Mouse (Mus musculus) small intestine, adult 2 months (tissue): ENCODE results near the gene Abraxas2. TPM values are rescaled to one million over a fixed set of nuclear protein-coding genes. Genes with fewer than 3 reads are reported as not detected.

Source experiments
- H3K27ac ChIP-seq: fragments of 200-500 bp; 2 replicates; pipeline ENCODE4 v1.5.1; 2012; ENCODE audit warnings: low read depth, low read length, control low read depth, inconsistent platforms; ENCODE audit not compliant: insufficient read depth
- H3K27me3 ChIP-seq: fragments of 200-500 bp; 2 replicates; pipeline ENCODE4 v1.6.1; 2012; ENCODE audit warnings: mild to moderate bottlenecking, moderate library complexity, low read length, inconsistent platforms; ENCODE audit not compliant: control insufficient read depth, insufficient read depth
- H3K36me3 ChIP-seq: fragments of 200-500 bp; 2 replicates; pipeline ENCODE4 v1.6.1; 2012; ENCODE audit warnings: mild to moderate bottlenecking, low read length, control low read depth, inconsistent platforms; ENCODE audit not compliant: control insufficient read depth, insufficient read depth
- H3K4me1 ChIP-seq: fragments of 200-500 bp; 2 replicates; pipeline ENCODE4 v1.6.1; 2012; ENCODE audit warnings: low read length, inconsistent platforms, mixed read lengths; ENCODE audit not compliant: control insufficient read depth, insufficient read depth, insufficient read length
- H3K4me3 ChIP-seq: fragments of 200-500 bp; 2 replicates; pipeline ENCODE4 v1.5.1; 2012; ENCODE audit warnings: low read depth, mild to moderate bottlenecking, control low read depth, inconsistent platforms, low read length, moderate library complexity
- CTCF ChIP-seq: fragments of 200-500 bp; IDR thresholded peaks from 2 replicates; pipeline ENCODE4 v1.5.1; 2012; ENCODE audit warnings: low read depth, mild to moderate bottlenecking, control low read depth, inconsistent platforms, low read length, moderate library complexity, mixed read lengths; ENCODE audit not compliant: insufficient replicate concordance, insufficient read length; ENCODE audit errors: extremely low read depth
- POLR2A ChIP-seq: fragments of 200-500 bp; IDR thresholded peaks from 2 replicates; pipeline ENCODE4 v1.6.1; 2012; ENCODE audit warnings: low read depth, mild to moderate bottlenecking, control low read depth, inconsistent platforms, low read length, moderate library complexity
- WGBS: fragments of 180-500 bp; shearing (Covaris S2); methylation state at CpG from one replicate; pipeline ENCODE4 v1.1.7; 2018; 5-methylcytosine and 5-hydroxymethylcytosine counted together
- polyA plus RNA-seq: library from polyadenylated mRNA; depleted of rRNA; stranded (reverse); fragments of >200 nt; gene quantifications from 2 replicates; pipeline ENCODE4 v1.2.3, GENCODE M21; 2012

Abraxas2 gene
- polyA plus RNA-seq, 1 experiment, result 6.2 TPM

GRCm38 (mm10) chr7:132882343-132882742 lies 23.3 kb downstream of the Abraxas2 start:
- Histone ChIP-seq H3K27me3 (no peaks in the 10 kb centered on the region), H3K4me1 (no peaks in the 10 kb centered on the region), H3K27ac (no peak overlapping the region), H3K36me3 (peaks cover 57% of the 10 kb centered on the region), H3K4me3 (no peak overlapping the region)
- TF ChIP-seq POLR2A (no peak), CTCF (no peak)
- 62% methylated on average over 2 of the region's 2 CpGs for WGBS

DNA sequence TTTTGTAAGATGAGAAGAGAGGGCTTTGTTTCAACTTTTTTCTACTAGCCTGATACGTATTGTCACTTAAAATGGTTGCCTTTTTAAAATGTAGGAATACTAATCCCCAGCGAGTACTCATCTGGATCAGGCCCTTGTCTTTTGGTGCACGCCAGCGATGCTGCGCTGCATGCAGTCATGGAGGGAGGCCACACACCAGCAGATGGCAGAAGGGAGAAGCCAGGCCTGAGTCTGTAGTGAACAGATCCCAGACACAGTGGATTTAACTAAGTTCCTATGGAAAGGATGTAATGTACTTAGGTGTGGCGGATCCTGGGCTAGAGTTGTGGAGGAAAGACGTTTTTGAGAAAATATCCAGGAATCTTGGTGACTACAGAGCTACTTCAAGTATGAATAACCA lies 25.0 kb downstream of the Abraxas2 start:
- Histone ChIP-seq H3K36me3 (peaks cover 43% of the 10 kb centered on the region), H3K27me3 (no peaks in the 10 kb centered on the region), H3K4me1 (no peaks in the 10 kb centered on the region), H3K4me3 (no peak overlapping the region), H3K27ac (no peak overlapping the region)
- TF ChIP-seq POLR2A (no peak), CTCF (0 out of 2 replicates have a peak, but pooled peaks have one; percentile 12)
- WGBS, result 95% methylated on average over 7 of the region's 7 CpGs

GRCm38 (mm10) chr7:132887019-132887804 lies 28.2 kb downstream of the Abraxas2 start:
- no peak for TF ChIP-seq CTCF
- H3K27ac ChIP-seq, result no peak overlapping the region
- peaks cover 20% of the 10 kb centered on the region for H3K36me3 ChIP-seq
- no peaks in the 10 kb centered on the region for H3K4me1 ChIP-seq
- H3K27me3 ChIP-seq, result no peaks in the 10 kb centered on the region
- H3K4me3 ChIP-seq, result no peak overlapping the region
- WGBS, result 61% methylated on average over 7 of the region's 7 CpGs

GRCm38 (mm10) chr7:132888052-132888451 lies 29.0 kb downstream of the Abraxas2 start:
- TF ChIP-seq CTCF (no peak), POLR2A (no peak)
- WGBS, result 29% methylated on average over 3 of the region's 3 CpGs
- Histone ChIP-seq H3K27me3 (no peaks in the 10 kb centered on the region), H3K36me3 (peaks cover 16% of the 10 kb centered on the region), H3K27ac (no peak overlapping the region), H3K4me1 (no peaks in the 10 kb centered on the region), H3K4me3 (no peak overlapping the region)

- H3K36me3 ChIP-seq, result peaks cover 9% of the 10 kb centered on the region
- no peak overlapping the region for H3K4me3 ChIP-seq
- H3K4me1 ChIP-seq, result no peaks in the 10 kb centered on the region
- H3K27me3 ChIP-seq, result no peaks in the 10 kb centered on the region
- no peak overlapping the region for H3K27ac ChIP-seq
- 67% methylated on average over 4 of the region's 4 CpGs for WGBS
- no peak for TF ChIP-seq POLR2A
Observed at GRCm38 (mm10) chr7:132888518-132889249, 29.7 kb downstream of the Abraxas2 start.

DNA sequence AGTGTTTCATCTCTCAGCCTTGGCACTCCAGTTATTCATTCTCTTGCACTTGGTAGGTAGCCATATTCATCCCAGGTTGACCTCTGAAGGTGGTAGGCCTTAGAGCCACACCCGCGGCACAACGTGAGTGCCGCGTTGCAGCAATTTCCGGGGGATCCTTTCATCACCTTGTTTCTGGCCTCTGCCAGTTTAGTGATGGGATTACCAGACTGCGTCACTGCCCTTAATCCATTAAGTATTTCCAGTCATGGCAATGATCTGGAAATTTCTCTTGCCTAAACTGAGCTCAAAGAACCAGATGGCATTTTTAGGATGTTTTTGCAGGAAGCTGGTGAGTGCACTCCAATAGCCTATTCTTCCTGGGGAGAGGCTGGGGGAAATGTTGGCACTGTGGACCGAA lies 30.7 kb downstream of the Abraxas2 start:
- H3K4me3 ChIP-seq, result no peak overlapping the region
- no peak for TF ChIP-seq POLR2A
- TF ChIP-seq CTCF, result no peak
- 93% methylated on average over 8 of the region's 8 CpGs for WGBS

DNA sequence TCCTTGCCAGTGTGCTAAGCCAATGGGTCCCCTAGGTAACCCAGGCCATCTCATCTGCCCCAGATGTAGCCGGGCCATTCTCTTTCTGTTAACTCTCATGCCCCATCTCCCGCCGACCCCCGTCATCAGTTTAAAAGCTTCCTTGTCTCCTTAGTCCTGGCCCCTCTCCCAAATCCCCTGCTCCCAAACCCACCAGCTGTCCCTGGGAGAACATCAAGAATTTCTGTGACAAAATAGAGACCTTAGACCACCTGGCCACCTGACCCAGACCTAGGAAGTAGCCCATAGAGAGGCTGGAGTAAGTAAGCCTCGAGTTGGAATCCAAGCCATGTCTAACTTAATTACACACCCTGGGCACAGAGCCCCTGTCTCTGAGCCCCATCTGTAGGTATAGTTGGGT lies 31.2 kb downstream of the Abraxas2 start:
- 86% methylated on average over 5 of the region's 5 CpGs for WGBS
- H3K4me1 ChIP-seq, result no peaks in the 10 kb centered on the region
- H3K36me3 ChIP-seq, result 0 out of 2 replicates have a peak, but pooled peaks cover 2% of the 10 kb centered on the region
- H3K27me3 ChIP-seq, result no peaks in the 10 kb centered on the region
- H3K4me3 ChIP-seq, result no peak overlapping the region
- no peak overlapping the region for H3K27ac ChIP-seq
- no peak for TF ChIP-seq CTCF
- no peak for TF ChIP-seq POLR2A

More for the DNA sequence above, 30.7 kb downstream of the Abraxas2 start:
- H3K27ac ChIP-seq, result no peak overlapping the region
- H3K36me3 ChIP-seq, result peaks cover 2% of the 10 kb centered on the region; the same call in 1 of the 2 replicates
- no peaks in the 10 kb centered on the region for H3K27me3 ChIP-seq
- H3K4me1 ChIP-seq, result no peaks in the 10 kb centered on the region
